Mouse (Mus musculus) ovary, adult 2 months (tissue): ENCODE data around the gene Asz1. TPM values are rescaled to one million over a fixed set of nuclear protein-coding genes. Genes with fewer than 3 reads are reported as not detected.

ENCODE experiments used
- polyA plus RNA-seq: library from polyadenylated mRNA; depleted of rRNA; stranded (reverse); fragments of >200 nt; gene quantifications from 2 replicates; pipeline ENCODE4 v1.2.3, GENCODE M21; 2012; rRNA removed

The Asz1 gene
- polyA plus RNA-seq, result 0.13 and 0.17 TPM in 2 replicates

DNA sequence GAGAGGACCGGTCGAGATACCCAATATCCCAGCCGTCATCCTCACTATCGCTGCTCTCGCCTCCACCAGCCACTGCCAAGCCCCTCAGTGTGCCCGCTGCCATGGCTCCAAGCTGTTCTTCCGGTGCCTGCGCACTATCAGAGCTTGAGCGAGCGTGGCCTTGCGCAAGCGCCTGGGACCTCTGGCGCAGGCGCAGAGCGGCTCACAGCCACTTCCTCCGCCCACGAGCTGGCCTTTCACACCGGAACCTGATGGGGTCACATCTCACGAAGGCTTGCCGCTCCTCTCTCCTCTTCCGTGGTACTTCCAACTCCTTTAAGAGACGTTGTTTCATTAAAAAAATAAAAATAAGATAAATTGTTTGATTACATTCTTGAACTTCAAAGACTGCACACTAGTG, at the start of gene Asz1:
TSS of gene Asz1 (minus strand) at position 128 of the 400 bp plus-strand sequence.

DNA sequence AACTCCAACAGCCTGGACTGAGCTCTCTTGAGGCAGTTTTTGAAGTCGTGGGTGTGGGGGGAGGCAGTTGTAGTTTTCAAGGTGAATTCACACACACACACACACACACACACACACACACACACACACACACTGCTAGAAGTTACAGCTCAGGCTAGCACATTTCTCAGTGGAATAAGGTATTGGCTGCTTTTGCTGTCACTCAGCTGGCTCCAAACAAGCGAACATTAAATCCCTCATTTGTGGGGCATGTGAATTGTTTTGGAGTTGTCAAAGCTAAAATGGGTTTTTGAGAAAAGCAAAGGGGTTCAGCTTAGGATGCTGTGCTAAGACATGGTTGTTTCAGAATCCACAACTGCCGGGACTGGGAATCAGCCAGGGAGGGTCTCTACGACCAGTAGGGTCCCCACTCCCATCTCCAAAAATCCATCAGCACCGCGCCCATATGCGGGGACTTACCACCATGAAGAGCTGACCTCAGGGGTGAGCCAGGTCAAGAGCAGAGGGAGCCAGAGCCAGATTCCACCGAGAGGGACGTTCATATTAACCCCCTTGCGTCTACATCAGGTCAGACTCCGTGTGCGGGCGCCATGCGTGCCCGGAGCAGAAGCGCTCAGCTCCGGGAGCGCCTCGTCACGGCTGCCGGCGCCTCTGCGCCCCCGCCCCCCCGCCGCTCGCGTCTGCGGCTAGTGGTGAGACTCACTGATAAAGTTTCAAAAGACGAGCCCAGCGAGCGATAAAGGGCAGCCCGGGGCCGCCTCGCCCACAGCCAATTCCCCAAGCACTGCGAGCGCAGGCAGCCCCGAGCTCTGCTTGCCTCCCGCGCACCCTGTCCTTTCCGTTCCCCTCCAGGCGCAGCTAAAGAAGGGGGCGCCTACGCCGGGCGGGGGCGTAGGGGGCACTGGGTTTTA, 78.9 kb downstream of the Asz1 start, which contains the start of gene Wnt2:
TSS of gene Wnt2 (minus strand) at position 840 of the 911 bp plus-strand sequence.

Other genes starting within 250 kb of the Asz1 start
- 0.45 and 0.75 TPM in 2 replicates for gene Wnt2, start 78.5 kb downstream of the Asz1 start, polyA plus RNA-seq
- gene Cftr, start 61.6 kb upstream of the Asz1 start, polyA plus RNA-seq, result 0.96 and 1.1 TPM in 2 replicates